Mouse (Mus musculus): ENCODE results near the gene Saysd1.

The Saysd1 gene

DNA sequence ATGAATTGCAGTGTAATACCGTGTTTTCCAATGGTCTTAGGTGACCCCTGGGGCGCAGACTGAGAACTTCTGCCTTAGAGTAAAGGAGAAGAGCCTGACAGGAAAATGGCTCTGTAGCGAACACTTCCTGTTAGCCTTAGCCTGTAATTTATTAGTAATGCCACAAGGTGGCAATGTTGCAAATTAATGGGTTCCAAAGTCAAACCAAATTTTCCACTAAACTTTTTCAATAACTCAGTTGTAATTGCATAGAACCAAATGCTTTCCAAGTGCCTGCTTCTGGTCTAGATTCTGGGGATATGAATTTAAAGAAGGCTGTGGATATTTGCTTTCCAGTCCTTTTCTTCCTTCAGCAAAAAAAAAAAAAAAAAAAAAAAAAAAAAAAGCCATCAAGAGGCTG is 26.1 kb downstream of the Saysd1 start:
- peak; percentile 65 for DNase-seq (ENCODE audit: low read depth, low spot score)

DNA sequence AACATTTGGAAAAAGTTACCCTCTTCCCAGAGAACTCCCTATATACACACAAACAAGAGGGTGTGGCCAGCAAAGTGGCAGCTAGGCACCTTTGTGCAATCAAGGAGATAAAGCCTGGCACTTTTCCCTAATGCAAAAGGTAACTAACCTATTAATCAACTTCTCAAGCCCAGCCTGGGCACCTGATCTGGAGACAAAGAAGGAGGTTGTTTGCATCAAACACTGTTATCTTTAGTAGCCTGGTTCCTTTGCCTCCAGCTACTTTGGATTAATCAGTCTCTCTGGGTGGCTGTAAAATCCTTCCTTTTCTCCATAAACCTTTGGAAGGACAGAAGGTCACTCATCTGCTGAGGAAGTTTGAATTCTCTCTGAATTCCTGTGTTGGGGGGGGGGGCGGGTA is 27.4 kb downstream of the Saysd1 start:
- no peak for DNase-seq (ENCODE audit: low read depth, low spot score)

DNA sequence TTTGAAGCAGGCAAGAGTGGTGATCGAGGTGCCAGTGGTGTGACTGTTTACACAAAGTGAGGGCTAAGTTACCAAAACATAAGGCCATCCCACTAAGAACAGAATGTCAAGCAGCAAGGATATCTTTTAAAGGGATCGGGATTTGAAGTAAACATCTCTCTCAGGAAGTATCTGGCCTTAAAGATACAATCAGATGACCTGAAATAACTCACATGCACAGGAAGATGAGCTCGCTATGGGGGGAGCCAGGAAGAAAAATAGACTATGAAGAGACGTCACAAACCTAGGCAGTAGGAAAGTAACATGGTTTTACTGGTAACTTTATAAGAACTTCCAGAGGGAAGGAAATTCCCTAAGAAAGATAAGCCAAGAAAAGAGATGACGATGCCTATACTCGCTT is 32.1 kb downstream of the Saysd1 start:
- DNase-seq (ENCODE audit: low read depth, low spot score) = no peak

DNA sequence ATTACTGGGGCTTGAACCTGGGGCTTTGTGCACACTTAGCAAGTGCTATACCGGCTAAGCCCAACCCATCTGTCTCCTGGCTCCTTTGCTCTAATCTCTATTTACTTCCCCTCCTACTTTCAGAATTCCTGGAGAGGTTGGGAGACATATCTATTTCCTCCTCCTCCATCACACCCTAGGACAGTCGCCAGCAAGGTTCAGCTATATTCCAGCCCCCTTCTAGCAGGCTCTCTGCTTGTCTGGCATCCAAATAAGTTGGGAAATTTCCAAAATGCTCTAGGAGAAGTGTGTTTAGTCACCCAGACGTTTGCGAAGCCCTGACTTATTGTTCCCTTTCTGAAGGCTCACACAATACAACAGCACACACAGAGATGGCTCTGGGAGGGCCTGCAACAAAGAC is 35.1 kb downstream of the Saysd1 start:
- DNase-seq (ENCODE audit: low read depth, low spot score) = no peak

DNA sequence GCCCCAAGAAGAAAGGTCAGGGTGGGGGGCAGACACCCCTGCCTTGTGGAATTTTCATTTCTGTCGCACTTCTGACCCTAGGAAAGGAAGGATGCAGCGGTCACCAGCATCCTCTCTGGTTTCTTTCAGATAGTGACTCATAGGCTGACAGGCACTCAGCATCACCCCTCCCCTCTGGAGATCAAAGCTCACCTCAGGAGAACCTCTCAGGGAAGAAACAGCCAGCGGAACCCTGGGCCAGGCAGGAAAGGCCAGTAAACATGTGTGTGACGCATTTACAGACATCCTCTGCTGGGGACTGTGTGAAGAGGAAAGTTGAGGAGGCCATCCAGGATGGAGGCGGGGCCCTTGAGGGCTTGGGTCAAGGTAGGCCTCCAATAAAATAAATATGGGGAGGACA is 40.3 kb downstream of the Saysd1 start:
- DNase-seq (ENCODE audit: low read depth, low spot score) = no peak

DNA sequence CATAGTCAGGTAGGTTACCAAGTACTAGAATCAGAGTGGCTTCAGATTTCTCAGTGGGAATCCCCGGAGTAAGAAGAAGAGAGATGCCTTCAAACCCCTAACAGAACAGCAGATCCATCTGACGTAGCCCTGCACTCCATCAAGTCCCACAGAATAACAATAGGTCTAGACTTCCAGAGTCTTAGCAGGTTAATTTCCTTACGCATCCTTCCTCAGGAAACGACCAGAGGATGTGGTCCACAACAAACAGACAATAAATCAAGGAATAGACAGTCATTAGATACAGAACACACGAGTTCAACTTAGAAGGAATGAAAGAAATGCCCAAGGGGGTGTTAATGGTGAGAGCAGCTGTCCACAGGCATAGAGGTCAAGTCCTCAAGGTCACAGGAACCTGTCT is 43.4 kb downstream of the Saysd1 start:
- peak; percentile 21 for DNase-seq (ENCODE audit: low read depth, low spot score)

DNA sequence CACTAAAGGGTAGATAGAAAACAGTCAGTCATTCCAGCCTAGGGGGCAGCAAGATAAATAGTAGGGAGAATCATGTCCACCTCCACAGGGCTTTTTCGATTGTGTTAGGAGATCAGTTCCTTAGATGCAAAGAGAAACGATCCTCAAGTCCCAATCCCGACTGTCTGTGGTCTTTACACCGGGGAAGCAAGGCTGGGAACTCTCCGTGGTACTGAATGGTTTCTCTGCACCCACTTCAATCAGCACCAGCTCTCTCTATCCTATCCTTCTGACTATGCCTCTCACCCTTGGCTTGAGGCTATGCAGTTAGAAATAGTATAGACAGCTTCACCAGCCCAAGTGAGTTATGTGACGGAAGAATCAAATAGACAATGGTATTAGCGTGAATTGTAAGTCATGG is 44.8 kb downstream of the Saysd1 start:
- peak; percentile 72 for DNase-seq (ENCODE audit: low read depth, low spot score)

DNA sequence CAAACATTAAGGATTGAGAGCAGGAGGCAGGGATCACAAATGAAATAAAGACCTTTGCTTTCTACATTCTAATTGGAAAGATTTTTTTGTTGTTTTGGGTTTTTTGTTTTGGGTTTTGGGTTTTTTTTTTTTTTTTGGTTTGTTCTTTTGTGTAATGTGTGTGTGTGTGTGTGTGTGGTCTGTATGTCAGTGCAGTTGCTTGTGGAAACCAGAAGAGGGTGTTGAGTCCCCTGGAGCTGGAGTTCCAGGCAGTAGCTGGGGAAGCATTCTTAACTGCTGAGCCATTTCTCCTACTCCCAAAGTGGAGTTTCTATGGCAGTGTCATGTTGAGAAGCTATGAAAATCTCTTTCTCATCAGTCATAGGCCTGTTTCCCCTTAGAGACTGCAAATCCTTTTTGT is 54.0 kb downstream of the Saysd1 start:
- DNase-seq (ENCODE audit: low read depth, low spot score) = peak; percentile 71

GRCm38 (mm10) chr14:20082536-20083325 is 55.6 kb downstream of the Saysd1 start:
- DNase-seq (ENCODE audit: low read depth, low spot score) = peak; percentile 97

GRCm38 (mm10) chr14:20081937-20082533 is 56.3 kb downstream of the Saysd1 start:
- peak; percentile 11 for DNase-seq (ENCODE audit: low read depth, low spot score)

GRCm38 (mm10) chr14:20081084-20081483 is 57.2 kb downstream of the Saysd1 start:
- no peak for DNase-seq (ENCODE audit: low read depth, low spot score)

DNA sequence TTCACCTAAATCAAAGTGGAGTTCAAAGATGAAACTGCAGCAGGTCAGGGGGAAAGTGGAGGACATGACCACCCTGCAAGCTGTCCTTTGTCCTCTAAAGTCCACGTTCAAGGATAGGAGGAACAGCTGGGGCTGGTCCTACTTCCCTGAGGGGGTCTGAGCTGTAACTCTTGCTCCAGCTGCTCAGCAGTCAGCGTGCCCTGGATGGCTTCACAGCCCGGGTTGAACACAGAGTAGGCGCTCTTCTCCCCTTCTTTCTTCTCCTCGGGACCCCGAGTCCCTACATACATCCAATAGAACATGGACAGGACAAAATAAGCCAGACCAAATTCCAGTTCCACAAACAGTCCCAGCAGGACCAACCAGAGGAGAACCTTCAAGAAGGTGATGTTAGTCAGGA is 61.2 kb downstream of the Saysd1 start:
- no peak for DNase-seq (ENCODE audit: low read depth, low spot score)

DNA sequence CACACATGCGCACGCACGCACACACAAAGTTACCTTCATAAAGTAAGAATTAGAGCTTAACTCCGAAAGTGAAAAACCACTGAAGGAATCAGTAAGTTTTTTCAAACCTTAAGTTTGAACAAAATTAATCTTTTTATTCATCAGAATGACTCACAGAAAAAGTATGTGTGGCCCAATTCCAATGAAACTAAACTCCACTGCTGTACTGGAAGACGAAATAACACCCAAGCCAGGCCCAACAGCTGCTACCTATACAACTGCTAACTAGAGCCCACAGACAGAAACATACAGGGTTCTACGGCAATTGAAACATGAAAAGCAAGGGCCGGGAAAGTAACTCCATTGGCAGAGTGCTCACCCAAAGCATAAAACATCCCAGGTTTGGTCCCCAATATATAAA is 62.8 kb downstream of the Saysd1 start:
- no peak for DNase-seq (ENCODE audit: low read depth, low spot score)

DNA sequence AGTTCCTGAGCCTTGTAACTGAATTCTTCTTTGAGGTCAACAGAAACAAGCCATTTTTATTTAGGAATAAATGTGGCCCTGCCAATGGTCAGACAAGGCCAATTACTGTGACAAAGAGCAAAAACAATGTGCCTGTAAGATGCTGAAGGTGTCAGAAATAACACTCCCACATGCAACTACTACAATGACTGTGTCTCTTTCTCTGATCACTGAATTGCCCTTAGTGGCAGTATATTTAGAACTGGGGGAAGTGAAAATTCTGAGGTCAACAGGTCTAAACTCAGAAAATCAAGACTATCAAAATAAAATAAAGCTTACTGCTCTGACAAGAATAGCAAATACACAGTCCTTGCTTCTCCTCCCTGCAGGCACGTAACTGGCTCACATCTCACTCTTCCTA is 63.6 kb downstream of the Saysd1 start:
- no peak for DNase-seq (ENCODE audit: low read depth, low spot score)

- DNase-seq (ENCODE audit: low read depth, low spot score) = peak; percentile 37
Observed at GRCm38 (mm10) chr14:20070629-20071028, 67.7 kb downstream of the Saysd1 start.

GRCm38 (mm10) chr14:20068365-20068764 is 70.0 kb downstream of the Saysd1 start:
- peak; percentile 80 for DNase-seq (ENCODE audit: low read depth, low spot score)

DNA sequence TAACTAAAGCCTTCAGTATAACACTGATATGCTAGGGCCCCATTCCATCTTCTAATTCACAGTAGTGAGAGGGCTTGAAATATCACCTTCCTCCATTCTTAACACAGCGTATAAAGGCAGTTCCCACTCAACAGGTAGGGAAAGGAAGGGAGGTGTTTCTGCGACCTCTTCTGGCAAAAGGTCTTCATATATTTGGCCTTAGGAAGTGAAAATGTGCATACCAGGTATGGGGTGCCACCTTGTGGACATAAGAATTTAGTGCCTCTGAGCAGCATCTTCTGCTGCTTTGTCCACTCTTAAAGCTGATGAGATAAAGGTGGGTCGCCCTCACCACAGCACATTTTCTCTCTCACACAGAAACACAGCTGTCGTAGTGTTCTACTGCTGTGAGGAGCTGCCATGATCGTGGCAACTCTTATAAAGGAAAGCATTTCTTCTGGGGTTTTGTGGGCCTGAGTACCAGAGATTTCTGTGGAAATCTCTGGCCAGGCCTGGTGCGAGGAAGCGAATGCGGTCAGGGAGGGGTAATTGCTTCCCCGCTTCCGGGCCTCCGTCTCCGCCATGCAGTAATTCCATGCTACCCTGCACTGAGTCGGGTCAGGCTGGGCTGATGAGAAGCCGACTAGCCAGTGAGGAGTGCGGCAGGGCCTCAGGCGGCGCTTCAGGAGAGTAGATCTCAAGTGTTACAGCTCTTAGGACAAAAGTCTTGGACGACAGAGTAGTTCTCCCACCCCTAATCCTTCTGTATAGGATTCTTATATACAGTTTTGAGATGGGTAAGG is 70.8 kb downstream of the Saysd1 start:
- DNase-seq (ENCODE audit: low read depth, low spot score) = peak; percentile 92

DNA sequence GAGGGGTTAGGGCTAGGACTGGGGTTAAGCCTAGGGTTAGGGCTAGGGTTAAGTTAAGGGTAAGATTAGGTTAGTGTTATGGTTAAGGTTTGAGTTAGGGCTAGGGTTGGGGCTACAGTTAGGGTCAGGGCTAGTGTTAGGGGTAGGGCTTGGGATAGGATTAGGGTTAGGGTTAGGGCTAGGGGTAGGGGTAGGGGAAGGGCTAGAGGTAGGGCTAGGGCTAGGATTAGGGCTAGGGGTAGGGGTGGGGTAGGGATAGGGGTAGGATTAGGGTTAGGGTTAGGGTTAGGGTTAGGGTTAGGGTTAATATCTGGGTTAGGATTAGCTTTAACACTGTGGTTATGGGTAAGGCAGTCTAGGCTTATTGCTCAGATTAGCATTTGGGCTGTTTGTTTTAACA is 73.6 kb downstream of the Saysd1 start:
- no peak for DNase-seq (ENCODE audit: low read depth, low spot score)

- peak; percentile 85 for DNase-seq (ENCODE audit: low read depth, low spot score)
Observed at GRCm38 (mm10) chr14:20048481-20048835, 89.9 kb downstream of the Saysd1 start.

DNA sequence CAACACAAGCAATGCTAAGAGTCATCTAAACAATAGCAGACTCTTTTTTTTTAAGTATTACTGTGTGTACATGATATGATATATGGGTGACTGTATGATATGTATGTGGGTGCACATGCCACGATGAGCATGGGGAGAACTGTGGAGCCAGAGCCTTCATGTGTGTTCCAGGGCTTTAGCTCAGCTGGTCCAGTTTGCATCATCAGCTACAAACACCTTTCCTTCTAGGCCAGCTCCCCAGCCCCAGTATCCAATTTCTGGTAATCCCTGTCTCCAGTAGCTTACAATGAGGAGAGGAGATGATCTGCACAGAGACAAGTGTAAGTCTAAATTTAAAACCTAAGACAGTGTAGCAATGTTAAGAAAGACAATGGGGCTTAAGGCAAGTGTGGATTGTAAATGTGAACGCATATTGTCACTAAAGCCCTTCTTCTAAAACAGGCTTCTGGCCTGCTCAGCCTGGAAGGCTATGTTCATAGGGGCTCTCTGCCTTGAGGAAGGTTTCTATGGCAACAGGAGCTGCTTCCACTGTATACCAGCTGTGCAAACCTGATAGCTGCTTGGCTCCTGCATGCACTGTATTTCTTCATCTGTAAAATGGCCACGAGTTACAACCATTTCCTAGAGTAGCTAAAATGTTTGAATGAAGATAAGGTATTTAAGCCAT is 90.4 kb downstream of the Saysd1 start:
- DNase-seq (ENCODE audit: low read depth, low spot score) = peak; percentile 77

GRCm38 (mm10) chr14:20047291-20047690 is 91.0 kb downstream of the Saysd1 start:
- DNase-seq (ENCODE audit: low read depth, low spot score) = no peak

DNA sequence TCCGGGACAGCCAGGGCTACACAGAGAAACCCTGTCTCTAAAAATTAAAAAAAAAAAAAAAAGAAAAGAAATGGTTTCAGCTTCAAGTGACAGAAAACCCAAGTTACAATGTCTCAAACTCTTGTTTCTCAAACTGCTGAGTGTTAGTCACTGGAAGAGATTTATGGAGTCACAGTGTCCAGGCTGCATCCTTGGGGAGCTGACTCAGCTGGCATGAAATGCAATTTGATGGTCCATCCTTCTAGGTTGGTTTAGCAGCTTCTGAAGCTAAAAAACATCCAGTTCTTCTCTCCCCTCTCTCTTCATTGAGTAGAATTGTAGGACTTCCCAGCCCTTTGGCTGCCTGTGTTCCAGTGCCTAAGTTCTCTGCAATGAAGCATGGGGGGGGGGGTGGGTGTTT is 94.3 kb downstream of the Saysd1 start:
- no peak for DNase-seq (ENCODE audit: low read depth, low spot score)

Data from R1 (cell line).